Comparison of ENCODE assay signal across 20 mouse cellular contexts in genomic region chr5:147305166-147305565, GRCm38 (mm10). TPM values are rescaled to one million over a fixed set of nuclear protein-coding genes. Genes with fewer than 3 reads are reported as not detected.
DNase-seq lines count a peak whose midpoint lies in the region; ATAC-seq and TF ChIP-seq lines count a peak whose summit lies in the region.
"Had no signal": no experiment of that assay in that cellular context is flagged by ENCODE, and none has a peak within 500 bp of the region (broad histone marks: within the 10 kb centered on the region; RNA-seq: fewer than 3 reads in every experiment).

No protein-coding gene starts in this region.

- H3K27me3 ChIP-seq in heart, embryonic 10.5 days (ENCODE audit: insufficient read depth, poor library complexity, severe bottlenecking): peaks cover 100% of the 10 kb centered on the region
- H3K27me3 ChIP-seq in lung, postnatal 0 days (replicated peaks; ENCODE audit: insufficient read depth, low read length): peaks cover 96% of the 10 kb centered on the region
- peaks cover 57% of the 10 kb centered on the region for H3K27me3 ChIP-seq in intestine, embryonic 16.5 days (replicated peaks; ENCODE audit: control insufficient read depth, insufficient read depth, low read length)
- H3K27me3 ChIP-seq in small intestine, adult 2 months (ENCODE audit: control insufficient read depth, insufficient read depth, low read length): no peaks in the 10 kb centered on the region

- H3K4me3 ChIP-seq in heart, embryonic 10.5 days: 0 out of 2 replicates have a peak overlapping the region, but pooled peaks have one; percentile 10
- 0 out of 2 replicates have a peak overlapping the region, but pooled peaks have one; percentile 10 for H3K4me3 ChIP-seq in lung, postnatal 0 days (ENCODE audit: low read depth, low read length)
- peak overlapping the region; percentile 68 for H3K4me3 ChIP-seq in intestine, embryonic 16.5 days (ENCODE audit: low read length)
- peak overlapping the region; percentile 68 for H3K4me3 ChIP-seq in small intestine, adult 2 months (ENCODE audit: low read depth, low read length)

- H3K4me2 ChIP-seq in lung, postnatal 0 days (replicated peaks; ENCODE audit: low read depth, low read length): no peak overlapping the region
- no peak overlapping the region for H3K4me2 ChIP-seq in intestine, embryonic 16.5 days (ENCODE audit: low read depth, low read length)
- H3K4me2 ChIP-seq: hindbrain, embryonic 14.5 days had no signal

- H3K9me3 ChIP-seq in heart, embryonic 10.5 days: no peaks in the 10 kb centered on the region
- H3K9me3 ChIP-seq in lung, postnatal 0 days (ENCODE audit: low read length): no peaks in the 10 kb centered on the region
- no peaks in the 10 kb centered on the region for H3K9me3 ChIP-seq in intestine, embryonic 16.5 days (ENCODE audit: control insufficient read depth, low read length)

- H3K4me1 ChIP-seq in heart, embryonic 10.5 days: peaks cover 35% of the 10 kb centered on the region
- H3K4me1 ChIP-seq in lung, postnatal 0 days (ENCODE audit: insufficient read depth, low read depth, low read length): no peaks in the 10 kb centered on the region
- peaks cover 5% of the 10 kb centered on the region; the same call in 1 of the 2 replicates for H3K4me1 ChIP-seq in intestine, embryonic 16.5 days (ENCODE audit: control insufficient read depth, insufficient read depth, low read length)
- peaks cover 13% of the 10 kb centered on the region; the same call in 1 of the 2 replicates for H3K4me1 ChIP-seq in small intestine, adult 2 months (ENCODE audit: control insufficient read depth, insufficient read depth, insufficient read length, low read length)

- H3K9ac ChIP-seq in lung, postnatal 0 days (replicated peaks; ENCODE audit: low read depth): no peak overlapping the region
- peak overlapping the region; percentile 92 for H3K9ac ChIP-seq in intestine, embryonic 16.5 days (ENCODE audit: low read depth, low read length)
- H3K9ac ChIP-seq: hindbrain, embryonic 14.5 days had no signal

- no peak for TF ChIP-seq POLR2A in small intestine, adult 2 months (IDR thresholded peaks at IDR 0.05; ENCODE audit: low read depth, low read length)

- TF ChIP-seq EP300 in lung, postnatal 0 days (IDR thresholded peaks at IDR 0.05): no peak

- WGBS in heart, embryonic 10.5 days: 1% methylated on average over 16 of the region's 16 CpGs
- WGBS in lung, postnatal 0 days: 2% methylated on average over 16 of the region's 16 CpGs
- under 1% methylated on average over 16 of the region's 16 CpGs for WGBS in intestine, embryonic 16.5 days
- 3% methylated on average over 16 of the region's 16 CpGs for WGBS in small intestine, adult 2 months

- no peaks in the 10 kb centered on the region for H3K36me3 ChIP-seq in heart, embryonic 10.5 days
- no peaks in the 10 kb centered on the region for H3K36me3 ChIP-seq in lung, postnatal 0 days (ENCODE audit: insufficient read depth, low read length)
- no peaks in the 10 kb centered on the region for H3K36me3 ChIP-seq in intestine, embryonic 16.5 days (ENCODE audit: control insufficient read depth, insufficient read depth, low read length)
- H3K36me3 ChIP-seq in small intestine, adult 2 months (ENCODE audit: control insufficient read depth, insufficient read depth, low read length): peaks cover 32% of the 10 kb centered on the region

- no peak overlapping the region for H3K27ac ChIP-seq in heart, embryonic 10.5 days
- H3K27ac ChIP-seq in lung, postnatal 0 days (ENCODE audit: low read length): no peak overlapping the region
- H3K27ac ChIP-seq in intestine, embryonic 16.5 days (ENCODE audit: low read length): peak overlapping the region; percentile 96
- H3K27ac ChIP-seq in small intestine, adult 2 months (ENCODE audit: insufficient read depth, low read depth, low read length): peak overlapping the region; percentile 83
- H3K27ac ChIP-seq: hindbrain, embryonic 14.5 days; macrophage had no signal

- no peak for DNase-seq in heart, embryonic 10.5 days (ENCODE audit: low spot score)
- no peak for DNase-seq in heart, adult 8-10 months (ENCODE audit: low spot score)
- no peak for DNase-seq in lung, postnatal 0 days (ENCODE audit: low spot score)
- DNase-seq in lung, adult 18-20 months: no peak
- no peak for DNase-seq in kidney, postnatal 10 days
- no peak for DNase-seq in kidney, postnatal 36 days
- DNase-seq: adrenal gland, adult 2 months; cerebellum, adult 2 months; kidney, adult 9 months; layer of hippocampus, adult 9-11 months; thymus, postnatal 36 days had no signal

- no peak for ATAC-seq in lung, postnatal 0 days
- ATAC-seq in intestine, embryonic 16.5 days: no peak

- TF ChIP-seq CTCF in lung, postnatal 0 days (IDR thresholded peaks at IDR 0.05): no peak
- TF ChIP-seq CTCF in small intestine, adult 2 months (IDR thresholded peaks at IDR 0.05; ENCODE audit: extremely low read depth, insufficient read length, insufficient replicate concordance, low read depth, low read length): no peak

RNA-seq across cellular contexts. Expression of gene Cdx2, which starts 1.9 kb away (rescaled TPM):
- polyA plus RNA-seq in heart, embryonic 10.5 days (2016; fragmentation: Nextera tagmentation; extraction: Ambion mirVana): not detected in 2 replicates
- not detected for total RNA-seq in heart, adult 8-10 months (2022)
- polyA plus RNA-seq in lung, postnatal 0 days (2015; fragmentation: Nextera tagmentation; extraction: Ambion mirVana): not detected in 2 replicates
- 42.1 and 46.2 TPM in 2 replicates for polyA plus RNA-seq in intestine, embryonic 16.5 days (2015; fragmentation: Nextera tagmentation; extraction: Ambion mirVana)
- polyA plus RNA-seq in small intestine, adult 2 months (2012; rRNA removed): 116 and 344 TPM in 2 replicates
- total RNA-seq: adrenal gland, adult 2 months; granulocyte monocyte progenitor cell, adult 5-6 weeks; left cerebral cortex, postnatal 14 days had no signal
- polyA plus RNA-seq: adrenal gland, adult 2 months; brain, embryonic 14.5 days; cerebellum, adult 2 months; embryonic facial prominence, embryonic 11.5 days; hindbrain, embryonic 14.5 days; macrophage had no signal

RNA-seq across cellular contexts. Expression of gene Urad, which starts 17.1 kb away (rescaled TPM):
- not detected in 2 replicates for polyA plus RNA-seq in heart, embryonic 10.5 days (2016; fragmentation: Nextera tagmentation; extraction: Ambion mirVana)
- not detected for total RNA-seq in heart, adult 8-10 months (2022)
- not detected in 2 replicates for polyA plus RNA-seq in lung, postnatal 0 days (2015; fragmentation: Nextera tagmentation; extraction: Ambion mirVana)
- 2.6 TPM in 2 replicates for polyA plus RNA-seq in intestine, embryonic 16.5 days (2015; fragmentation: Nextera tagmentation; extraction: Ambion mirVana)
- 3.1 and 4.7 TPM in 2 replicates for polyA plus RNA-seq in small intestine, adult 2 months (2012; rRNA removed)
- total RNA-seq: ES-E14; granulocyte monocyte progenitor cell, adult 5-6 weeks; left cerebral cortex, postnatal 14 days had no signal
- polyA plus RNA-seq: brain, embryonic 14.5 days; cerebellum, adult 2 months; embryonic facial prominence, embryonic 11.5 days; hindbrain, embryonic 14.5 days; macrophage had no signal

RNA-seq across cellular contexts. Expression of gene Pdx1, which starts 35.4 kb away (rescaled TPM):
- polyA plus RNA-seq in heart, embryonic 10.5 days (2016; fragmentation: Nextera tagmentation; extraction: Ambion mirVana): 0.44 TPM in 1 of 2 replicates, not detected in the other
- total RNA-seq in heart, adult 8-10 months (2022): not detected
- not detected in 2 replicates for polyA plus RNA-seq in lung, postnatal 0 days (2015; fragmentation: Nextera tagmentation; extraction: Ambion mirVana)
- polyA plus RNA-seq in intestine, embryonic 16.5 days (2015; fragmentation: Nextera tagmentation; extraction: Ambion mirVana): 3.8 and 5.3 TPM in 2 replicates
- 0.32 and 65.5 TPM in 2 replicates for polyA plus RNA-seq in small intestine, adult 2 months (2012; rRNA removed)
- total RNA-seq: adrenal gland, adult 2 months; granulocyte monocyte progenitor cell, adult 5-6 weeks; left cerebral cortex, postnatal 14 days had no signal
- polyA plus RNA-seq: adrenal gland, adult 2 months; brain, embryonic 14.5 days; cerebellum, adult 2 months; embryonic facial prominence, embryonic 11.5 days; hindbrain, embryonic 14.5 days; macrophage had no signal

Comparison
In these comparisons a context has a peak if more than half of its experiments do, and no peak if none do; other contexts are left out.
1. H3K27ac ChIP-seq: peak in intestine, embryonic 16.5 days (single experiment) and small intestine, adult 2 months (single experiment); none in heart, embryonic 10.5 days (single experiment) and lung, postnatal 0 days (single experiment).
2. H3K4me3 ChIP-seq: peak in every context shown above with its lines; median percentile 68 in intestine, embryonic 16.5 days; 68 in small intestine, adult 2 months; 10 in heart, embryonic 10.5 days; 10 in lung, postnatal 0 days.
3. RNA of gene Cdx2, which starts 1.9 kb away (polyA plus RNA-seq): 116 to 344 TPM in small intestine, adult 2 months and 42.1 to 46.2 TPM in intestine, embryonic 16.5 days; not detected in lung, postnatal 0 days and not detected in heart, embryonic 10.5 days; every median in the first group is over 10 times any median in the second.